Mouse (Mus musculus) forebrain, embryonic 16.5 days (tissue): ENCODE measurements around the gene Col9a2. TPM values are rescaled to one million over a fixed set of nuclear protein-coding genes. Genes with fewer than 3 reads are reported as not detected.
A peak's percentile ranks its signal among the peaks of the same experiment; 100 is the strongest.

ENCODE experiments used
- ATAC-seq: fragments of 200-750 bp; cut with Nextera tagmentation; 2 replicates; pipeline ENCODE4 v1.8.0; 2017; ENCODE audit warnings: mild to moderate bottlenecking, moderate library complexity
- H3K27ac ChIP-seq: fragments of 300-500 bp; sonication (generic); 2 replicates; pipeline ENCODE4 v1.5.1; 2014; ENCODE audit warnings: low read length, control low read depth
- H3K27me3 ChIP-seq: fragments of 300-500 bp; sonication (generic); replicated peaks from 2 replicates; pipeline ENCODE4 v1.6.1; 2014; ENCODE audit warnings: low read length; ENCODE audit not compliant: control insufficient read depth, insufficient read depth
- H3K36me3 ChIP-seq: fragments of 300-500 bp; sonication (generic); 2 replicates; pipeline ENCODE4 v1.6.1; 2014; ENCODE audit not compliant: control insufficient read depth, insufficient read depth
- H3K4me1 ChIP-seq: fragments of 300-500 bp; sonication (generic); replicated peaks from 2 replicates; pipeline ENCODE4 v1.6.1; 2014; ENCODE audit warnings: low read length; ENCODE audit not compliant: control insufficient read depth, insufficient read depth
- H3K4me2 ChIP-seq: fragments of 300-500 bp; sonication (generic); 2 replicates; pipeline ENCODE4 v1.6.1; 2014; ENCODE audit warnings: mild to moderate bottlenecking, low read length, control low read depth
- H3K4me3 ChIP-seq: fragments of 300-500 bp; sonication (generic); replicated peaks from 2 replicates; pipeline ENCODE4 v1.5.1; 2014; ENCODE audit warnings: mild to moderate bottlenecking, low read length, control low read depth
- H3K9ac ChIP-seq: fragments of 300-500 bp; sonication (generic); replicated peaks from 2 replicates; pipeline ENCODE4 v1.6.1; 2014; ENCODE audit warnings: low read depth, low read length, control low read depth
- H3K9me3 ChIP-seq: fragments of 300-500 bp; sonication (generic); 2 replicates; pipeline ENCODE4 v1.6.1; 2016; ENCODE audit warnings: low read length; ENCODE audit not compliant: control insufficient read depth
- WGBS: fragments of 180-500 bp; shearing (Covaris S2); extraction: QIAGEN DNeasy Blood & Tissue Kit; methylation state at CpG from one replicate; pipeline ENCODE4 v1.1.7; 2014; 5-methylcytosine and 5-hydroxymethylcytosine counted together
- polyA plus RNA-seq: library from polyadenylated mRNA; unstranded; fragments of >200 nt; fragmentation: Nextera tagmentation; extraction: Ambion mirVana; gene quantifications from 2 replicates; pipeline ENCODE4 v1.2.1, GENCODE M21; 2015

Col9a2 gene
- 4.6 and 5.5 TPM in 2 replicates for polyA plus RNA-seq

DNA sequence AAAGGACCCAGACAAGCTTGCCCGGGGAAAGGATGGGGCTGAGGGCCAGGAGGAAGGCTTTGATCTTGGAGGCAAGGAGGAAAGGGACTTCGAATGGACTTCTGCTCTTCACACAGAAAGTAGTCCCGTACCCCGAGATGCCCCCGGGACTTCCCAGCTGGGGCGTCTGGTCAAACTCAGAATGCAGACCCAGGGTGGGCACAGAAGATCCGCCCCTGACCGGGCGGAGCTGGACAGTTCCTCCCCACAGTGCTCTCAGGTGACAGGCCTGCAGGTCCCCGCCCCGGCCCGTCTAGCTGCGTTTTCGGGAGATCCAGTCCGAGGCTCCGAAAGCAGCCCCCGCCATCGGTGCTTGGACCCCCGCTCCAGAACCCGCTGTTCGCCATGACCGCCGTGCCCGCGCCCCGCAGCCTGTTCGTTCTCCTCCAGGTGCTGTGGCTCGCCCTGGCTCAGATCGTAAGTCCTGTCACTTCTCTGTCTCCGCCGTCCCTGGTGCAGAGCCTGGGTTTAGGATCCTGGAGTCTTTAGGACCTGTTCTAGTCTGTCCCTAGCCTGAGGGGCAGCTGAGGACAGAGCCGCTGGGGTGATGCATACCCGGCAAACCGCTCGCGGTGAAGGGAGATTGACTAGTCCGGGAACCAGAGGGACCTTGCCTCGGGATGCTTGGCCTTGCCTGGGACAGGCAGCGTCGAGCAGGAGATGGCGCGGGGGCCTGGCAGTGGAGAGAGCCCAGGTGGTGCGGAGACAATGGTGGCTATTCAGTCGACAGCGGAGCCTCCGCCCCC, at the start of gene Col9a2:
Gene Col9a2, plus strand, starts transcription at position 55 of the 785 bp plus-strand sequence.
- H3K4me2 ChIP-seq: peak within 1 kb of the TSS; percentile 60
- H3K9ac ChIP-seq: peak within 1 kb of the TSS; percentile 56
- H3K27ac ChIP-seq: no peak within 1 kb of the TSS
- H3K4me3 ChIP-seq: peak within 1 kb of the TSS; percentile 41
- WGBS: 3% methylated on average over 46 of the region's 46 CpGs
- no peaks in the 10 kb centered on the region for H3K9me3 ChIP-seq
- no peaks in the 10 kb centered on the region for H3K36me3 ChIP-seq
- peak; percentile 37; the same call in 1 of the 2 replicates for ATAC-seq
- peaks cover 15% of the 10 kb centered on the region for H3K4me1 ChIP-seq
- peaks cover 6% of the 10 kb centered on the region; the same call in 1 of the 2 replicates for H3K27me3 ChIP-seq

- H3K9ac ChIP-seq: no peak overlapping the region
- no peaks in the 10 kb centered on the region for H3K9me3 ChIP-seq
- no peaks in the 10 kb centered on the region for H3K4me1 ChIP-seq
- ATAC-seq: no peak
- H3K27me3 ChIP-seq: no peaks in the 10 kb centered on the region
- H3K27ac ChIP-seq: no peak overlapping the region
- 35% methylated on average over 2 of the region's 2 CpGs for WGBS
- H3K4me2 ChIP-seq: no peak overlapping the region
- no peak overlapping the region for H3K4me3 ChIP-seq
- H3K36me3 ChIP-seq: no peaks in the 10 kb centered on the region
Measured at GRCm38 (mm10) chr4:120992284-120992683, 46.9 kb upstream of the Col9a2 start.

- Histone ChIP-seq H3K36me3 (no peaks in the 10 kb centered on the region), H3K4me1 (no peaks in the 10 kb centered on the region), H3K9ac (no peak overlapping the region), H3K9me3 (no peaks in the 10 kb centered on the region), H3K27me3 (no peaks in the 10 kb centered on the region), H3K27ac (no peak overlapping the region), H3K4me3 (no peak overlapping the region), H3K4me2 (no peak overlapping the region)
- no peak for ATAC-seq
- WGBS: 84% methylated on average over 1 of the region's 1 CpGs
Measured at GRCm38 (mm10) chr4:120993025-120993424, 46.2 kb upstream of the Col9a2 start.

DNA sequence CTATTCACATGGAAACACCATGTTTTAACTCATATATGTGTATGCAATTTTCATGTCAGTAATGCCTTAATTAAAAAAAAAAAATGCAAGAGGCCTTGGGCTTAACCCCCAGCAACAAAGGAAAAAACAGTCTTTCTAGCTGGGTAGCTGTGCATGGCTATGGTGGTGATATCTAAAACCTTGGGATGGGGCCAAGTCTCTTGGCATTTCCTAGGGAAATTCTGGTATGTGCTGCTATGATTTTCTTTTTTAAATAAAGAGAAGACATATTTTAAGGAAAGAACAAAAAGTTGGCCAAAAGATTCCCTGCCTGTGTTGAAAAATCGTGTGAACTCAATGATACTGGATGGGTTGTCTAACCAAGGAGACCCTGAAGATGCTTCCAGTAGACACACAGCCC, 43.3 kb upstream of the Col9a2 start:
- no peak overlapping the region for H3K4me3 ChIP-seq
- 72% methylated on average over 1 of the region's 1 CpGs for WGBS
- no peaks in the 10 kb centered on the region for H3K36me3 ChIP-seq
- H3K4me1 ChIP-seq: no peaks in the 10 kb centered on the region
- H3K27ac ChIP-seq: no peak overlapping the region
- no peak overlapping the region for H3K9ac ChIP-seq
- H3K4me2 ChIP-seq: no peak overlapping the region
- ATAC-seq: no peak
- H3K27me3 ChIP-seq: no peaks in the 10 kb centered on the region
- no peaks in the 10 kb centered on the region for H3K9me3 ChIP-seq

DNA sequence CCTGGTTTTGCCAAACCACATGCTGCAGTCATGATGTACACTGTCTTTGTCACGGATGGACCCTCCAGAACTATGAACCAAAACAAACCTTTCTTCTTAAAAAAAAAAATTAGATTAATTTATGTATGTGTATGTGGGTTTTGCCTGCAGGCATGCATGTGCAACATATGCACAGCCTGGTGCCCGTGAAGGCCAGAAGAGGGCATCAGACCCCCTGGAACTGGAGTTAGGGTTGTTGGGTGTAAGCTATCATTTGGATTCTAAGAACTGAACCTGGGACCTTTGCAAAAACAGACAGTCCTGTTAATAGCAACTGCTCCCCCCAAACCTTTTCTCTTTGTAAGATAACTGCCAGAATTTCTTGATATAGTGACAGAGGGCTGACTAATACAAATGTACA, 38.1 kb upstream of the Col9a2 start:
- Histone ChIP-seq H3K9ac (no peak overlapping the region), H3K27ac (no peak overlapping the region), H3K4me1 (peaks cover 25% of the 10 kb centered on the region), H3K36me3 (no peaks in the 10 kb centered on the region), H3K4me3 (no peak overlapping the region), H3K27me3 (no peaks in the 10 kb centered on the region), H3K9me3 (no peaks in the 10 kb centered on the region), H3K4me2 (no peak overlapping the region)
- WGBS: 87% methylated on average over 2 of the region's 2 CpGs
- no peak for ATAC-seq

DNA sequence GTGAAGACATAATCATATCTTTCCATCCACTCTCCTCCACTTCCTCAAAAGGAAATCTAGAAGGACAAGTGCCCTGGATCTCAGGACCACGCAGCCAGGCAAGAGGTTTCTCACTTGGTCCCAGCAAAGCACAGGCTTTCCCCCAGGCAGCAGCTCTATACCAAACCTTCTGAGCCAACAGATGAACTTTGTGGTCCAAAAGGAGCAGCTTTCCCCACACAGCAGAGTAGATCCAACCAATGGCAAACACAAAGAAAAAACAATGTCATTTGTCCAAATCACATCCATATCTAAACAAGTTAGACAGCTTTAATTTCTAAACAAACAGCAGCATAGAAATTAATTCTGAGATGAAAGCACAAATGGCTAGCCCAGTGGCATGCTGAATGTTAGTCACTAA, 37.5 kb upstream of the Col9a2 start:
- Histone ChIP-seq H3K9ac (no peak overlapping the region), H3K9me3 (no peaks in the 10 kb centered on the region), H3K36me3 (no peaks in the 10 kb centered on the region), H3K27me3 (no peaks in the 10 kb centered on the region), H3K4me1 (peaks cover 25% of the 10 kb centered on the region), H3K4me3 (no peak overlapping the region), H3K4me2 (no peak overlapping the region), H3K27ac (peak overlapping the region; percentile 69)
- WGBS: 78% methylated on average over 1 of the region's 1 CpGs
- ATAC-seq: no peak

GRCm38 (mm10) chr4:121002400-121003171, 36.6 kb upstream of the Col9a2 start:
- 9% methylated on average over 8 of the region's 8 CpGs for WGBS

DNA sequence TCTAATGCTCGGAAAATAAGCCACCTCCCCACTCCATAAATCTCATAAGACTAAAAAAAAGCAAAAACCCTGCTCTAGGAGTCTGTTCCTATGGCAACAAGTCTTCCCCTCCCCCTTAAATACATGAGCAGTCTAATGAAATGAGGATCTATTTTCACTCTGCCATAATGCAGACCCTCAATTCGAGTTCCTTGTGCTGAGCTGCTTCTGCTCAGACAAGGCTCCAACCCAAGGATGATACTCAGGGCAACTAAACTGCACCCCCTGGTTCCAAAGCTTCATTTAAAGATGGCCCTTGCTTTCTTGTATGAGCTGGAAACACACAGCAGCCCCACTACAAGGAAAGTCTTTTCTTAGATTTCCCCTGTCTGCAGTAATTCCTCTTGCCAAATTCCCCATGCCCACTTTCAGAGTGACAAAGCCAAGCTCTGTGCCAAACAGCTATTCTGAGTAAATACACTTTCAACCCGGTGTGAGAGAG, 35.5 kb upstream of the Col9a2 start:
- WGBS: 9% methylated on average over 3 of the region's 3 CpGs

More at GRCm38 (mm10) chr4:121002400-121003171, 36.6 kb upstream of the Col9a2 start:
- no peaks in the 10 kb centered on the region for H3K9me3 ChIP-seq
- H3K4me3 ChIP-seq: no peak overlapping the region
- peak overlapping the region; percentile 69 for H3K27ac ChIP-seq
- H3K4me2 ChIP-seq: peak overlapping the region; percentile 35
- peaks cover 25% of the 10 kb centered on the region for H3K4me1 ChIP-seq
- peak; percentile 71 for ATAC-seq
- peak overlapping the region; percentile 1 for H3K9ac ChIP-seq
- no peaks in the 10 kb centered on the region for H3K36me3 ChIP-seq
- H3K27me3 ChIP-seq: no peaks in the 10 kb centered on the region

DNA sequence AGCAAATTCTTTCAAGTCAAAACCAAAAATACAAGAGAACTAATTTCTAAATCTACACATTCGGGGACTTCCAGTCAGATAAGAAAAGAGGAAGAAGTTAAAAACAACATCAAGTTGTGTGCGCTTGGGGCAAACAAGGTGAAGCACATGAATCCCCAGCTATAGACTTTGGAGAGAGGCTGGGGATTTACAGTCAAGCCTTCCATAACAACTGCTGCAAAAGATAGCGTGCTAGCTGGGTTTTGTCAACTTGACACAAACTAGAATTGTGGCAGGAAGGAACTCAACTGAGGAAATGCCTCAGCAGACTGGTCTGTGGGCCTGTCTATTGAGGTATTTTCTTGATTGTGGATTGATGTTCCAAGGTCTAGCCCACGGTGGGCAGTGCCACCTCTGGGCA, 34.5 kb upstream of the Col9a2 start:
- no peaks in the 10 kb centered on the region for H3K36me3 ChIP-seq
- ATAC-seq: no peak
- no peak overlapping the region for H3K4me2 ChIP-seq
- H3K4me1 ChIP-seq: peaks cover 29% of the 10 kb centered on the region
- H3K4me3 ChIP-seq: no peak overlapping the region
- no peaks in the 10 kb centered on the region for H3K27me3 ChIP-seq
- H3K9me3 ChIP-seq: no peaks in the 10 kb centered on the region
- WGBS: 92% methylated on average over 4 of the region's 4 CpGs
- no peak overlapping the region for H3K27ac ChIP-seq
- no peak overlapping the region for H3K9ac ChIP-seq

More for the DNA sequence above, 35.5 kb upstream of the Col9a2 start:
- Histone ChIP-seq H3K9ac (peak overlapping the region; percentile 10; the same call in 1 of the 2 replicates), H3K36me3 (no peaks in the 10 kb centered on the region), H3K4me2 (peak overlapping the region; percentile 36), H3K27ac (peak overlapping the region; percentile 86), H3K4me1 (peaks cover 25% of the 10 kb centered on the region), H3K27me3 (no peaks in the 10 kb centered on the region), H3K4me3 (no peak overlapping the region), H3K9me3 (no peaks in the 10 kb centered on the region)
- peak; percentile 89 for ATAC-seq
